Mouse (Mus musculus) stomach, embryonic 14.5 days (tissue): Measurements from ENCODE around the gene Rpp25l. TPM values are rescaled to one million over a fixed set of nuclear protein-coding genes. Genes with fewer than 3 reads are reported as not detected.

Experiments
- ATAC-seq: fragments of 200-750 bp; cut with Nextera tagmentation; 2 replicates; pipeline ENCODE4 v1.8.0; 2017; ENCODE audit warnings: low read depth, moderate TSS enrichment; ENCODE audit not compliant: insufficient number of reproducible peaks, insufficient read depth, low FRiP score
- H3K27ac ChIP-seq: fragments of 300-500 bp; sonication (generic); 2 replicates; pipeline ENCODE4 v1.5.1; 2014; ENCODE audit warnings: mild to moderate bottlenecking, low read length, moderate library complexity, mixed read lengths
- H3K27me3 ChIP-seq: fragments of 300-500 bp; sonication (generic); 2 replicates; pipeline ENCODE4 v1.6.1; 2014; ENCODE audit warnings: low read length, control low read depth, mixed read lengths; ENCODE audit not compliant: control insufficient read depth, insufficient read depth
- H3K36me3 ChIP-seq: fragments of 300-500 bp; sonication (generic); 2 replicates; pipeline ENCODE4 v1.6.1; 2014; ENCODE audit warnings: mild to moderate bottlenecking, control low read depth, low read length, moderate library complexity, mixed read lengths; ENCODE audit not compliant: control insufficient read depth, insufficient read depth
- H3K4me1 ChIP-seq: fragments of 300-500 bp; sonication (generic); 2 replicates; pipeline ENCODE4 v1.6.1; 2014; ENCODE audit warnings: low read length, control low read depth, mixed read lengths; ENCODE audit not compliant: control insufficient read depth, insufficient read depth
- H3K4me2 ChIP-seq: fragments of 300-500 bp; sonication (generic); replicated peaks from 2 replicates; pipeline ENCODE4 v1.6.1; 2014; ENCODE audit warnings: low read depth, low read length, control low read depth
- H3K4me3 ChIP-seq: fragments of 300-500 bp; sonication (generic); 2 replicates; pipeline ENCODE4 v1.5.1; 2014; ENCODE audit warnings: low read depth, low read length, control low read depth
- H3K9ac ChIP-seq: fragments of 300-500 bp; sonication (generic); replicated peaks from 2 replicates; pipeline ENCODE4 v1.6.1; 2014; ENCODE audit warnings: low read depth, mild to moderate bottlenecking, control low read depth, low read length, moderate library complexity, mixed read lengths
- H3K9me3 ChIP-seq: fragments of 300-500 bp; sonication (generic); 2 replicates; pipeline ENCODE4 v1.6.1; 2016; ENCODE audit warnings: low read depth, low read length, control low read depth; ENCODE audit not compliant: control insufficient read depth
- WGBS: fragments of 180-500 bp; shearing (Covaris S2); extraction: QIAGEN DNeasy Blood & Tissue Kit; methylation state at CpG from one replicate; pipeline ENCODE4 v1.1.7; 2014; 5-methylcytosine and 5-hydroxymethylcytosine counted together
- polyA plus RNA-seq: library from polyadenylated mRNA; unstranded; fragments of >200 nt; fragmentation: Nextera tagmentation; extraction: Ambion mirVana; gene quantifications from 2 replicates; pipeline ENCODE4 v1.2.1, GENCODE M21; 2014

Gene Rpp25l
- polyA plus RNA-seq, 1 experiment from 2014 or later, result 71.5 TPM

DNA sequence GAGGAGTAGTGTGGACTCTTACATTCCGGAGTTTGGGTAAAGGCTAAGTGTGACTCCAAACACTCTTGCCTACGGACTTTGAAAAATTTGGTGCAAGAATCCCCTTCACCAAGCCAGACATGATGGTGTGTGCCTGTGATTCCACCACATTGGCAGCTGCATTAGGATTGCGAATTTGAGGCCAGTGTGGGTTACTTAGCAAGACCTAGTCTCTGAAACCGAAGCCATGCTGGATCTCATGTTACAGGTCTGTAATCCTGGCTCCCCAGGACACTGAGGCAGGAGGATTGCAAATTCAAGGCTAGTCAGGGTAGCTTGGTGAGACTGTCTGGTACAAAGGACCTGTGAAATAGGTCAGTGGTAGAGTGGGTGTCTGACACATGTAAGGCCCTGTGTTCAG is 45.4 kb upstream of the Rpp25l start:
- no peak for ATAC-seq
- H3K4me1 ChIP-seq, result peaks cover 40% of the 10 kb centered on the region
- WGBS, result 92% methylated on average over 4 of the region's 4 CpGs
- H3K9ac ChIP-seq, result no peak overlapping the region
- H3K27me3 ChIP-seq, result no peaks in the 10 kb centered on the region
- no peak overlapping the region for H3K27ac ChIP-seq
- no peak overlapping the region for H3K4me3 ChIP-seq
- no peaks in the 10 kb centered on the region; the same call in 1 of the 2 replicates for H3K36me3 ChIP-seq
- H3K4me2 ChIP-seq, result no peak overlapping the region
- no peaks in the 10 kb centered on the region for H3K9me3 ChIP-seq

GRCm38 (mm10) chr4:41758021-41758420 is 44.7 kb upstream of the Rpp25l start:
- H3K4me1 ChIP-seq, result peaks cover 40% of the 10 kb centered on the region
- 73% methylated on average over 11 of the region's 11 CpGs for WGBS
- ATAC-seq, result no peak

GRCm38 (mm10) chr4:41757321-41757720 is 44.0 kb upstream of the Rpp25l start:
- Histone ChIP-seq H3K4me3 (no peak overlapping the region), H3K27ac (no peak overlapping the region), H3K27me3 (no peaks in the 10 kb centered on the region), H3K4me1 (peaks cover 34% of the 10 kb centered on the region), H3K36me3 (no peaks in the 10 kb centered on the region; the same call in 1 of the 2 replicates), H3K4me2 (no peak overlapping the region), H3K9me3 (no peaks in the 10 kb centered on the region), H3K9ac (no peak overlapping the region)
- no peak for ATAC-seq
- 94% methylated on average over 13 of the region's 13 CpGs for WGBS

More at GRCm38 (mm10) chr4:41758021-41758420, 44.7 kb upstream of the Rpp25l start:
- Histone ChIP-seq H3K4me3 (no peak overlapping the region), H3K9me3 (no peaks in the 10 kb centered on the region), H3K9ac (no peak overlapping the region), H3K27ac (no peak overlapping the region), H3K27me3 (no peaks in the 10 kb centered on the region), H3K4me2 (no peak overlapping the region), H3K36me3 (no peaks in the 10 kb centered on the region; the same call in 1 of the 2 replicates)

GRCm38 (mm10) chr4:41756440-41756839 is 43.1 kb upstream of the Rpp25l start:
- no peak for ATAC-seq
- WGBS, result 73% methylated on average over 8 of the region's 8 CpGs
- H3K4me3 ChIP-seq, result peak overlapping the region; percentile 57
- no peaks in the 10 kb centered on the region for H3K9me3 ChIP-seq
- H3K9ac ChIP-seq, result no peak overlapping the region; the same call in 1 of the 2 replicates
- H3K4me2 ChIP-seq, result peak overlapping the region; percentile 68
- no peaks in the 10 kb centered on the region for H3K27me3 ChIP-seq
- no peak overlapping the region for H3K27ac ChIP-seq
- H3K4me1 ChIP-seq, result peaks cover 26% of the 10 kb centered on the region
- H3K36me3 ChIP-seq, result no peaks in the 10 kb centered on the region; the same call in 1 of the 2 replicates

- Histone ChIP-seq H3K4me1 (peaks cover 18% of the 10 kb centered on the region; the same call in 1 of the 2 replicates), H3K27me3 (no peaks in the 10 kb centered on the region), H3K9me3 (no peaks in the 10 kb centered on the region), H3K4me2 (peak within 1 kb of the TSS; percentile 68), H3K9ac (peak within 1 kb of the TSS; percentile 59), H3K36me3 (no peaks in the 10 kb centered on the region; the same call in 1 of the 2 replicates), H3K4me3 (peak within 1 kb of the TSS; percentile 57), H3K27ac (peak within 1 kb of the TSS; percentile 80)
- peak; percentile 77 for ATAC-seq
- under 1% methylated on average over 57 of the region's 57 CpGs for WGBS
Measured at GRCm38 (mm10) chr4:41755338-41756305, 42.3 kb upstream of the Rpp25l start, which contains the start of gene Sigmar1. Gene Sigmar1 (minus strand): TSS chr4:41756157.

DNA sequence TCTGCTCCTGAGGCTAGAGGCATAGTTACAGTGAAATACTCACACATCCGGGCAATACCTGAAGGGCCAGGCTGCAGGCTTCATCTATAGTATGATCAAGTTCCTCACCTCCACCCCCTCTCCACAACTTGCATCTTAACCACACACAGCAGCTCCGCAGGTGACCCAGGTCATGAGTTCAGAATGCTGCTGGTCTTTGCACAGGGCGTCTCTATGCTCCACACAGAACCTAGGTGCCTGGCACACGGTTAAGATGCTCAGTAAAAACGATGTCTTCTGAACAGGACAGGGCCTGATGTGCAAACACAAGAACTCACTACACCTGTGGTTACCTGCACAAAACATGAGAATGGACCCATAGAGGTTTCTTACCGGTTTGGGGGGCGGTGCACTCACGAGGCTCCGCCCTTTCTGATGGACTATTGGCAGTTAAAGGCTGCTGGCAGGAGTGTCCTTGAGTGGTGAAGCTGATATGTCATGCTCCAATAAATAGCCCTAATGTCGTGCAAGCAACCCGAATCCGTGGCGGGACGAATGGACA is 41.5 kb upstream of the Rpp25l start, which contains the start of gene Galt:
Galt (plus strand) TSS at position 432 of the 541 bp plus-strand sequence.
- Histone ChIP-seq H3K27ac (peak within 1 kb of the TSS; percentile 80), H3K27me3 (no peaks in the 10 kb centered on the region)

GRCm38 (mm10) chr4:41745021-41745420 is 31.7 kb upstream of the Rpp25l start:
- Histone ChIP-seq H3K9me3 (peaks cover 11% of the 10 kb centered on the region; the same call in 1 of the 2 replicates), H3K4me3 (no peak overlapping the region), H3K36me3 (no peaks in the 10 kb centered on the region), H3K9ac (no peak overlapping the region), H3K4me1 (peaks cover 9% of the 10 kb centered on the region; the same call in 1 of the 2 replicates), H3K27me3 (no peaks in the 10 kb centered on the region), H3K27ac (no peak overlapping the region), H3K4me2 (no peak overlapping the region)
- ATAC-seq, result no peak
- WGBS, result 77% methylated on average over 1 of the region's 1 CpGs

More for the DNA sequence above, 41.5 kb upstream of the Rpp25l start, which contains the start of gene Galt:
- Histone ChIP-seq H3K4me2 (peak within 1 kb of the TSS; percentile 68), H3K9ac (peak within 1 kb of the TSS; percentile 59), H3K4me1 (peaks cover 14% of the 10 kb centered on the region; the same call in 1 of the 2 replicates), H3K4me3 (peak within 1 kb of the TSS; percentile 57), H3K36me3 (no peaks in the 10 kb centered on the region; the same call in 1 of the 2 replicates), H3K9me3 (no peaks in the 10 kb centered on the region)
- 13% methylated on average over 14 of the region's 14 CpGs for WGBS
- peak; percentile 74 for ATAC-seq

GRCm38 (mm10) chr4:41744131-41744530 is 30.8 kb upstream of the Rpp25l start:
- H3K4me1 ChIP-seq, result peaks cover 12% of the 10 kb centered on the region; the same call in 1 of the 2 replicates
- WGBS, result 62% methylated on average over 2 of the region's 2 CpGs

More at GRCm38 (mm10) chr4:41744131-41744530, 30.8 kb upstream of the Rpp25l start:
- Histone ChIP-seq H3K4me3 (no peak overlapping the region), H3K36me3 (peaks cover under 1% of the 10 kb centered on the region; the same call in 1 of the 2 replicates), H3K27me3 (no peaks in the 10 kb centered on the region), H3K9ac (no peak overlapping the region), H3K27ac (no peak overlapping the region), H3K9me3 (peaks cover 11% of the 10 kb centered on the region; the same call in 1 of the 2 replicates), H3K4me2 (no peak overlapping the region)
- no peak for ATAC-seq
